Mouse (Mus musculus): ENCODE results near the gene Nr4a1. TPM values are rescaled to one million over a fixed set of nuclear protein-coding genes. Genes with fewer than 3 reads are reported as not detected.
A peak's percentile ranks its signal among the peaks of the same experiment; 100 is the strongest.

Gene Nr4a1
- polyA plus RNA-seq, 1 experiment from 2014 or later: 2.9 TPM

GRCm38 (mm10) chr15:101299480-101299960 is 45.5 kb downstream of the Nr4a1 start:
- no peak overlapping the region for H3K27ac ChIP-seq (replicated peaks)
- H3K9me3 ChIP-seq (replicated peaks): no peaks in the 10 kb centered on the region
- no peaks in the 10 kb centered on the region for H3K27me3 ChIP-seq (ENCODE audit: low read depth, poor library complexity, severe bottlenecking)
- H3K4me1 ChIP-seq: peaks cover 10% of the 10 kb centered on the region
- DNase-seq (ENCODE audit: low spot score): no peak
- 88% methylated on average over 14 of the region's 14 CpGs for WGBS
- H3K4me3 ChIP-seq: no peak overlapping the region
- no peaks in the 10 kb centered on the region for H3K36me3 ChIP-seq

GRCm38 (mm10) chr15:101300128-101300527 is 46.1 kb downstream of the Nr4a1 start:
- WGBS: 78% methylated on average over 6 of the region's 6 CpGs
- H3K9me3 ChIP-seq (replicated peaks): no peaks in the 10 kb centered on the region
- peaks cover 10% of the 10 kb centered on the region for H3K4me1 ChIP-seq
- H3K36me3 ChIP-seq: no peaks in the 10 kb centered on the region
- no peak for DNase-seq (ENCODE audit: low spot score)
- H3K4me3 ChIP-seq: no peak overlapping the region
- no peaks in the 10 kb centered on the region for H3K27me3 ChIP-seq (ENCODE audit: low read depth, poor library complexity, severe bottlenecking)
- no peak overlapping the region for H3K27ac ChIP-seq (replicated peaks)

GRCm38 (mm10) chr15:101302201-101302600 is 48.1 kb downstream of the Nr4a1 start:
- Histone ChIP-seq H3K27ac (replicated peaks) (no peak overlapping the region), H3K4me1 (peaks cover 10% of the 10 kb centered on the region), H3K36me3 (no peaks in the 10 kb centered on the region), H3K27me3 (ENCODE audit: low read depth, poor library complexity, severe bottlenecking) (no peaks in the 10 kb centered on the region), H3K9me3 (replicated peaks) (no peaks in the 10 kb centered on the region), H3K4me3 (no peak overlapping the region)
- no peak for DNase-seq (ENCODE audit: low spot score)
- WGBS: 85% methylated on average over 3 of the region's 3 CpGs

GRCm38 (mm10) chr15:101303830-101304229 is 49.8 kb downstream of the Nr4a1 start:
- Histone ChIP-seq H3K4me1 (peaks cover 2% of the 10 kb centered on the region), H3K9me3 (replicated peaks) (no peaks in the 10 kb centered on the region), H3K36me3 (no peaks in the 10 kb centered on the region), H3K4me3 (no peak overlapping the region), H3K27ac (replicated peaks) (no peak overlapping the region), H3K27me3 (ENCODE audit: low read depth, poor library complexity, severe bottlenecking) (no peaks in the 10 kb centered on the region)
- DNase-seq (ENCODE audit: low spot score): no peak
- WGBS: 89% methylated on average over 4 of the region's 4 CpGs

DNA sequence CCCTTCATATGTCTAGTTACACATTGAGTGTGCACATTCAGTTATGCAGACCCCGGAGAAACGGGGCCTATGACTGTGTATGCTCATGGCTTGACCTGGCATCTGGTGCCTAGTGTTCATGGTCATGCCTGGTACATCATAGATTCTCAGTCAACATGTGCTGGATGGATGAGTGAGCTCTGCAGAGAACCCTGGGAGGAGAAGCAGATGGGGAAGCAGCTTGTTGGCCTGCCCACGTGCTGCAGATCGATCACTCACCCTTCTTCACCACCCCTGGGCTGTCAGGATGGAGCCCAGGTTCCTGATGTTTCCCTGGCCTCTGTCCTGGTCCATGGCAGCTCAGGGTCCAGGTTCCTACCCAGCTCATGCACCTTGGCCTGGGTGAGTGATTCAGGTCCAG is 52.4 kb downstream of the Nr4a1 start:
- DNase-seq (ENCODE audit: low spot score): no peak
- Histone ChIP-seq H3K4me1 (peaks cover 12% of the 10 kb centered on the region), H3K4me3 (no peak overlapping the region), H3K27ac (replicated peaks) (no peak overlapping the region), H3K36me3 (no peaks in the 10 kb centered on the region), H3K9me3 (replicated peaks) (no peaks in the 10 kb centered on the region), H3K27me3 (ENCODE audit: low read depth, poor library complexity, severe bottlenecking) (no peaks in the 10 kb centered on the region)
- 91% methylated on average over 4 of the region's 4 CpGs for WGBS

DNA sequence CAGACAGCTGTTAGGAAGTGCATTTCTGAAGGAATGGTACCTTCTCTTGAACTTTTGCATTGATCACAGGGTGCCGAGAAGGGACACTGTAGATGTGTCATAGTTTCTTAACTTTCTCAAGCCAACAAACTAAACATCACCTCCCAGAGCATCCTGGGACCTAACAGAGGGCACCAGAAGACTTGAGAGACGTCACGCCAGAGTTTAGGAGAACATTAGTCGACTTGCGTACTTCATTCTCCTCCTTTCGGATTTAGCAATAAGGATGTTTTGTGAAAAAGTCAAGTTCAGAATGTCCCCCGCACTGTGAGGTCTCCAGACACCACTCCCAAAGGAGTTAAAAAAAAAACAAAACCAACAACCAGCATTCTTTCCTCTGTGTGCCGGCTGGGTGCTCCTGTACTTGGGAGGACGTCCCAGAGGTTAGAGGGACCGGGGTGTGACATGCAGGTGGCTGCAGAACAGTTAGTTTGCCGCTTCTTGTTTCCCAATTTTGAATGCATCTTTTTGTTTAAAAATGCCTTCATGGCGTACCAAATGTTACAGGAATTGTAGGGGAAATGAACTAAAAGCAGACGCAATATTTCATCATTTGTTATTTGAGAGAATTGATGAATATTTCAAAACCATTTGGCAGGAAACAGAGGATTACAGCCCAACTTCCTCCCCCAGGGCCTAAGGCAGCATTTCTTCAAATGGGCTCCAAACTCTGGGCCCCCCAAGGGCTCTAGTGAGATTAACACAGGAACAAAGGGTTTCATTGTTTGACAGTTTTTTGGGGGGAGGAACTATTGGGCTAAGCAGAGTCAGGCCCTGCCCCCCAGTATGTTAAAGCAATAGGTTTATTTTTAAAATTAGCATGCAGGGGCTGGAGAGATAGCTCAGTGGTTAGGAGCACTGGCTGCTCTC is 54.6 kb downstream of the Nr4a1 start:
- DNase-seq (ENCODE audit: low spot score): no peak
- 65% methylated on average over 13 of the region's 13 CpGs for WGBS
- H3K36me3 ChIP-seq: no peaks in the 10 kb centered on the region
- H3K9me3 ChIP-seq (replicated peaks): no peaks in the 10 kb centered on the region
- peaks cover 12% of the 10 kb centered on the region for H3K4me1 ChIP-seq
- H3K4me3 ChIP-seq: no peak overlapping the region
- H3K27ac ChIP-seq (replicated peaks): no peak overlapping the region
- H3K27me3 ChIP-seq (ENCODE audit: low read depth, poor library complexity, severe bottlenecking): no peaks in the 10 kb centered on the region

- Histone ChIP-seq H3K4me1 (peaks cover 12% of the 10 kb centered on the region), H3K9me3 (replicated peaks) (no peaks in the 10 kb centered on the region), H3K4me3 (no peak overlapping the region), H3K27me3 (ENCODE audit: low read depth, poor library complexity, severe bottlenecking) (no peaks in the 10 kb centered on the region), H3K27ac (replicated peaks) (no peak overlapping the region), H3K36me3 (no peaks in the 10 kb centered on the region)
- WGBS: 58% methylated on average over 5 of the region's 5 CpGs
- no peak for DNase-seq (ENCODE audit: low spot score)
Observed at GRCm38 (mm10) chr15:101309493-101309892, 55.4 kb downstream of the Nr4a1 start.

DNA sequence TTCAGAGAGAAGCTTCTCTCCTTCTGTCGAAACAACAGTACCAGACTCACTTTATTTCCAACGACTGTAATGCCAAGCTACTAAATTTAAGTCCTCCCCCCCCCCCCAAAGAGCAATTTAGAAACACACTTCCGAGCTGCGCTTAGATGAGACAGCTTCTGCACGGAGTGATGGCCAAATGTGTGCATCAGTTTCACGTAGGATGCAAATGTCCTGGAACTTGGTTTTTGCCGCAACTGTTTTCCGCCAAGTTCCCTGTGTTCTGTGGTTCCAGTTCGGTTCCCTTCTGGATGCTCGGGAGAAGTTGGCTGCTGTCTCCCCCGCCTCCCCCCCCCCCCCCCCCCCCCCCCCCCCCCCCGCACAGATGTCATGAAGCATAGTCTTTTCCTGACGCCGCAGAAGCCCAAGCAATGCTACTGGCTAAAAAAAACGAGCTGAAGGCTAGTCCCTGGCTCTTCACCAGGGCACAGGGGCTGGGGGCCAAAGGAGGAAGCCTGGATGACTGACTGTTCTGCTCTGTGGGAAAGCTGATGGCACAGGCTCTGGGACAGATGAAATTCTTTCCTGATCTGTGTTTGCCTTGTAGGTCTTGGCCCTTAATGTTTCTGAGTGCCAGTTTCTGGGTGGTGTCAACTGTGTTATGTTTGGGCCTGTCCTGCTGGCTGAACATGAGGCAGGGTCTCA is 57.2 kb downstream of the Nr4a1 start:
- Histone ChIP-seq H3K4me1 (peaks cover 20% of the 10 kb centered on the region), H3K4me3 (no peak overlapping the region), H3K36me3 (no peaks in the 10 kb centered on the region), H3K27me3 (ENCODE audit: low read depth, poor library complexity, severe bottlenecking) (no peaks in the 10 kb centered on the region), H3K27ac (replicated peaks) (no peak overlapping the region), H3K9me3 (replicated peaks) (no peaks in the 10 kb centered on the region)
- WGBS: 74% methylated on average over 13 of the region's 15 CpGs
- no peak for DNase-seq (ENCODE audit: low spot score)

DNA sequence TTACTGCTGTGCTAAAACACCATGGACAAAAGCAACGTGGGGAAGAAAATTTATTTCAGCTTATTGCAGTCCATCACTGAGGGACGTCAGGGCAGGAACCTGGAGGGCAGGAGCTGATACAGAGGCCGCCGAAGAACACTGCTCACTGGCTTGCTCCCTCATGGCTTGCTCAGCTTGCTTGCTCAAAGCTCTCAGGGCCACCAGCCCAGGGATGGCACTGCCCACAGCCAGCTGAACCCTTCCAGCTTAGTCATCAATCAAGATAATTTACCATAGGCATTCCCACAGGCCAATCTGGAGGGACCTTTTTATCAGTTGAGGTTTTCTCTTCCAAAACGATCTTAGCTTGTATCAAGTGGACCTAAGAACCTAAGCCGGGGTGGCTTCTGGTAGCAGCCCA is 57.9 kb downstream of the Nr4a1 start:
- 90% methylated on average over 6 of the region's 6 CpGs for WGBS

DNA sequence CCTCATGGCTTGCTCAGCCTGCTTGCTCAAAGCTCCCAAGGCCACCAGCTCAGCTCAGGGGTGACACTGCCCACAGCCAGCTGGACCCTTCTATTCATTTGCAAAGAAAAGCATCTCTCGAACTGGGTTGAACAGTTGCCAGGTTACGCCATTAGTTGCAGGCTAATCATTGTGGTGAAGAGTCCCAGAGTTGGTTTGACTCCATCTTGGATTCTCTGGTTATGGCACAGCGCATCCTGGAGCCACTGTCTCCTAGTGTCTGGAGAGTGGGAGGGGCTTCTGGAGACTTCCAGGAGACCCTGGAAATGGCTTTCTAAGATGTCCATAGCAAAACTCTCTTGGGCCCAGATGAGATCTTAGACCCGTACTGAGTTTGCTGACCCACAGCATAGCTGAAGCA is 61.3 kb downstream of the Nr4a1 start:
- 0 out of 2 replicates have a peak, but pooled peaks cover 12% of the 10 kb centered on the region for H3K27me3 ChIP-seq (ENCODE audit: low read depth, poor library complexity, severe bottlenecking)
- no peak overlapping the region for H3K27ac ChIP-seq (replicated peaks)
- peaks cover 15% of the 10 kb centered on the region for H3K4me1 ChIP-seq
- DNase-seq (ENCODE audit: low spot score): no peak
- no peaks in the 10 kb centered on the region for H3K36me3 ChIP-seq
- no peaks in the 10 kb centered on the region for H3K9me3 ChIP-seq (replicated peaks)
- no peak overlapping the region for H3K4me3 ChIP-seq
- 90% methylated on average over 4 of the region's 4 CpGs for WGBS

More for the DNA sequence above, 57.9 kb downstream of the Nr4a1 start:
- no peak overlapping the region for H3K4me3 ChIP-seq
- H3K36me3 ChIP-seq: no peaks in the 10 kb centered on the region
- H3K4me1 ChIP-seq: peaks cover 24% of the 10 kb centered on the region
- H3K27me3 ChIP-seq (ENCODE audit: low read depth, poor library complexity, severe bottlenecking): 0 out of 2 replicates have a peak, but pooled peaks cover 6% of the 10 kb centered on the region
- no peaks in the 10 kb centered on the region for H3K9me3 ChIP-seq (replicated peaks)
- H3K27ac ChIP-seq (replicated peaks): no peak overlapping the region
- DNase-seq (ENCODE audit: low spot score): no peak

DNA sequence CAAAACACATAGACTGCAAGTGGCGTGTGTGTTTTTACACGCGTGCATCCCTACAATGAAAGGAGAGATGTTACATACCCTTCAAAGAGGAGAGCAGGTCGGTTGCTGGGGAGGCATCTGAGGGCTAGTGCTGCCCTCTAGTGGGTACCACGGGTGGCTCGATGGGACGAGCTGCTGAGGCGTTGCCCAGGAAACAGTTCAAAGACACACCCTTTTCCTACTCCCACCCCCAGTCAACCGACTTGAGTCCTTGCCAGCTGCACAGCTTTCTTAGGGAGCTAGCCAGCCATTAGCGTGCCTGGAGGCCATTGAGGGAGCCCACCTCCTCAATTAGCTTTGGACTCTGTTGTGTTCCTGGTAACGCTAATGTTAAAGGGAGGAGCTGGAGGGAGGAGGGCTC is 61.8 kb downstream of the Nr4a1 start:
- Histone ChIP-seq H3K9me3 (replicated peaks) (no peaks in the 10 kb centered on the region), H3K27me3 (ENCODE audit: low read depth, poor library complexity, severe bottlenecking) (0 out of 2 replicates have a peak, but pooled peaks cover 12% of the 10 kb centered on the region), H3K36me3 (no peaks in the 10 kb centered on the region), H3K4me3 (peak overlapping the region; percentile 20; the same call in 1 of the 2 replicates), H3K4me1 (peaks cover 15% of the 10 kb centered on the region), H3K27ac (replicated peaks) (peak overlapping the region; percentile 47; the same call in 1 of the 2 replicates)
- 5% methylated on average over 11 of the region's 11 CpGs for WGBS
- DNase-seq (ENCODE audit: low spot score): peak; percentile 87

DNA sequence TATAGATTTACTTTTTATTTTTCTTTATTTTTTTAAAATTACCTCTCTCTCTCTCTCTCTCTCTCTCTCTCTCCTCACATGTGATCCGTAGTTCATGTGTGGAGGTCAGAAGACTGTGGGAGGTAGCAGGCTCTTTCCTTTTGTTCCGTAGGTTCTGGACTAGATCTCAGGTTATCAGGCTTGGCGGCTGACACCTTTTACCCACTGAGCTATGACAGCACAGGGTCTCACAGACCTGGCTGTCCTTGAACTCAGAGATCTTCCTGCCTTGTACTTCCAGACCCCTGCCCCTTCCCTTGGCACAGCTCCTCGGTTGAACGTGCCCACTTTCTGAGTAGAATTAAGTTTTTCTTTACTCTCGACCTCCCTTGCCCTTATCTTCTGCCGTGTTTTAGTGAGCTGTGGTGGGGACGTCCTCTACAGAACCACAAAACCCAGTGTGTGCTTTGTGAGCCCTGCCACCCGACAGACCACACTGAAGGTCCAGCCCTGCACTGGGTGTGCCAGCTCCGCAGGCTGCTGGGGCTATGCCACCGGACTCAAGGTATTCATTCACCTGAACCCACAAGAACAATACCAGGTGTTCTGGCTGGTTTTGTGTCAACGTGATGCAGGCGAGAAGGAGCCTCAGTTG is 62.3 kb downstream of the Nr4a1 start:
- H3K4me3 ChIP-seq: peak overlapping the region; percentile 20; the same call in 1 of the 2 replicates
- H3K9me3 ChIP-seq (replicated peaks): no peaks in the 10 kb centered on the region
- H3K36me3 ChIP-seq: no peaks in the 10 kb centered on the region
- WGBS: 80% methylated on average over 13 of the region's 13 CpGs
- H3K27ac ChIP-seq (replicated peaks): peak overlapping the region; percentile 47; the same call in 1 of the 2 replicates
- peaks cover 15% of the 10 kb centered on the region for H3K4me1 ChIP-seq
- no peak for DNase-seq (ENCODE audit: low spot score)
- H3K27me3 ChIP-seq (ENCODE audit: low read depth, poor library complexity, severe bottlenecking): 0 out of 2 replicates have a peak, but pooled peaks cover 12% of the 10 kb centered on the region
